Mouse (Mus musculus) hindbrain, postnatal 0 days (tissue): ENCODE results near the gene 1700067K01Rik. TPM values are rescaled to one million over a fixed set of nuclear protein-coding genes. Genes with fewer than 3 reads are reported as not detected.
A peak's percentile ranks its signal among the peaks of the same experiment; 100 is the strongest.

Experiments
- ATAC-seq: fragments of 200-750 bp; cut with Nextera tagmentation; 2 replicates; pipeline ENCODE4 v1.8.0; 2017; ENCODE audit warnings: mild to moderate bottlenecking, moderate TSS enrichment, moderate library complexity
- DNase-seq: peaks from one replicate; pipeline ENCODE4 v3.0.0-alpha.2; 2015; ENCODE audit warnings: low spot score
- H3K27ac ChIP-seq: fragments of 300-500 bp; sonication (generic); 2 replicates; pipeline ENCODE4 v1.5.1; 2014; ENCODE audit warnings: mild to moderate bottlenecking
- H3K27me3 ChIP-seq: fragments of 300-500 bp; sonication (generic); 2 replicates; pipeline ENCODE4 v1.6.1; 2014; ENCODE audit warnings: low read length, mixed read lengths; ENCODE audit not compliant: insufficient read depth
- H3K36me3 ChIP-seq: fragments of 300-500 bp; sonication (generic); 2 replicates; pipeline ENCODE4 v1.6.1; 2014; ENCODE audit warnings: low read length, mixed read lengths; ENCODE audit not compliant: insufficient read depth
- H3K4me1 ChIP-seq: fragments of 300-500 bp; sonication (generic); 2 replicates; pipeline ENCODE4 v1.6.1; 2014; ENCODE audit warnings: antibody characterized with exemption, low read length, mixed read lengths; ENCODE audit not compliant: insufficient read depth
- H3K4me2 ChIP-seq: fragments of 300-500 bp; sonication (generic); 2 replicates; pipeline ENCODE4 v1.6.1; 2014; ENCODE audit warnings: low read depth, mild to moderate bottlenecking, low read length, moderate library complexity, mixed read lengths
- H3K4me3 ChIP-seq: fragments of 300-500 bp; sonication (generic); 2 replicates; pipeline ENCODE4 v1.5.1; 2014; ENCODE audit warnings: low read length
- H3K9ac ChIP-seq: fragments of 300-500 bp; sonication (generic); replicated peaks from 2 replicates; pipeline ENCODE4 v1.6.1; 2014; ENCODE audit warnings: mild to moderate bottlenecking, low read length, moderate library complexity, mixed read lengths
- H3K9me3 ChIP-seq: fragments of 300-500 bp; sonication (generic); 2 replicates; pipeline ENCODE4 v1.6.1; 2016; ENCODE audit warnings: low read length, mixed read lengths
- CTCF ChIP-seq: IDR thresholded peaks from 2 replicates; pipeline ENCODE4 v1.5.1; 2016; ENCODE audit warnings: antibody characterized with exemption, control low read depth, low read depth
- WGBS: fragments of 180-500 bp; shearing (Covaris S2); extraction: QIAGEN DNeasy Blood & Tissue Kit; methylation state at CpG from one replicate; pipeline ENCODE4 v1.1.7; 2014; 5-methylcytosine and 5-hydroxymethylcytosine counted together
- polyA plus RNA-seq: library from polyadenylated mRNA; unstranded; fragments of >200 nt; fragmentation: Nextera tagmentation; extraction: Ambion mirVana; gene quantifications from 2 replicates; pipeline ENCODE4 v1.2.1, GENCODE M21; 2015
- total RNA-seq: library from RNA; depleted of rRNA; stranded (reverse); fragments of >200 nt; gene quantifications from 2 replicates; pipeline ENCODE4 v1.2.3, GENCODE M21; 2014

Gene 1700067K01Rik
- total and polyA plus RNA-seq, 2 experiments from 2014 or later: 0.51 TPM; not detected in 1

DNA sequence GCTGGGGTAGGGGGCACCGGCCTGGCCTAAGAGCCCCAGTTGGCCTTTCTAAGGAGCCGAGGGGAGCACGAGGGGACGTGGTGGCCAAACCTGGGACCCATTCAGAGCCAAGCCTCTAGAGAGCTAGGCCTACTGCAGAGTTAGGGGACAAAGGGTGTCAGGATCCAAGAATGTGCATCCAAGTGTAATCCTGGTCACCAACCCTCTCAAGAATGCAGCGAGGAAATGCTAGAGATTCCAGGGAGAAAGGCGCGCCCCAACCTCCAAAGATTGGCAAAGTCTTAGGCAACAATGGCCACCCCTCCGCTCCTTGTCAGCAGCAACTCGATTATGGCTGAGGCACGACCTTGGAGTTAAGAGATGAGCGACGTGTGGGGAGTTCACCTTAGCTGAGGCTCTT is 20.3 kb downstream of the 1700067K01Rik start:
- DNase-seq: no peak
- no peak overlapping the region for H3K27ac ChIP-seq
- 50% methylated on average over 12 of the region's 12 CpGs for WGBS
- no peaks in the 10 kb centered on the region for H3K9me3 ChIP-seq
- H3K9ac ChIP-seq: no peak overlapping the region
- no peaks in the 10 kb centered on the region for H3K27me3 ChIP-seq
- H3K4me2 ChIP-seq: no peak overlapping the region
- H3K4me3 ChIP-seq: no peak overlapping the region
- peaks cover 7% of the 10 kb centered on the region; the same call in 1 of the 2 replicates for H3K4me1 ChIP-seq
- no peak for ATAC-seq
- TF ChIP-seq CTCF: no peak
- no peaks in the 10 kb centered on the region for H3K36me3 ChIP-seq

DNA sequence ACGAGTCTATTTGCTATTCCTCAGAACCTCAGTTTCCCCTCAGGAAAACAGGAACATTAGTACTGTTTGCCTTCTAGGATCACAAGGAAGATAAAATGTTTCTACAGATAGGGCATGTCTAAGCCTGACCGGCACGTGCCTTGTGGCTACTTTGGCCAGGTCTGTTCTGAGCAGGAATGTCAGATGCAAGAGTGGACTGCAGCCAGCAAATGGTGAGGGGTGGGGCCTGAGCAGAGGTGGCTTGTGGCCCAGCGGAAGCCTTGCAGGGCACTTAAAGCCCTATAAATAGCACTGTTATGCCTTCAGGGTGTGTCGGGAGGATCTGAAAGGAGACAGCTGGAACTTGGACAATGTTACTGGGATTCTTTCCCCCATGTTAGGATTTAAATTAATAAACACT is 21.8 kb downstream of the 1700067K01Rik start:
- Histone ChIP-seq H3K9me3 (no peaks in the 10 kb centered on the region), H3K4me2 (no peak overlapping the region), H3K4me3 (no peak overlapping the region), H3K27me3 (no peaks in the 10 kb centered on the region), H3K36me3 (no peaks in the 10 kb centered on the region), H3K27ac (no peak overlapping the region), H3K4me1 (peaks cover 7% of the 10 kb centered on the region; the same call in 1 of the 2 replicates), H3K9ac (no peak overlapping the region)
- no peak for TF ChIP-seq CTCF
- DNase-seq: no peak
- ATAC-seq: no peak
- WGBS: 59% methylated on average over 5 of the region's 5 CpGs

DNA sequence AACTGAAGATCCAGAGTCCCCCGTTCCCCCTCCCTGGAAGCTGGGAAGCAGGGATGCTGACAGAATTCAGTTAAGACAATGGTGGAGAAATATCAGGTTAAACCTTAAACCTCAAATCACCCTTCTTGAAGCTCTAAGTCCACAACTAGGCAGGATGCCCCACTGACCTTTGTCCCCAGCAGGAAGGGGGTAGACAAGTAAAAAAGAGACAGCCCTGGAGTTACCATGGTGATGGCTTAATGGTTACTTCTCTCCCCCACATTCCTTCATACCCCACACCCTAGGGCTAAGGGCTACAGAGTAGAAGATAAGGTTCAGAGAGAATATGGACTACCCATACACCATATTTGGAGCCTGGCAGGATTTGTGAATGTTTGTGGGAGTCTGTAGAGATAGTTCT is 22.3 kb downstream of the 1700067K01Rik start:
- WGBS: 85% methylated on average over 1 of the region's 1 CpGs
- DNase-seq: no peak
- Histone ChIP-seq H3K9me3 (no peaks in the 10 kb centered on the region), H3K4me3 (no peak overlapping the region), H3K4me2 (no peak overlapping the region), H3K27me3 (no peaks in the 10 kb centered on the region), H3K4me1 (peaks cover 7% of the 10 kb centered on the region; the same call in 1 of the 2 replicates), H3K9ac (no peak overlapping the region), H3K27ac (no peak overlapping the region), H3K36me3 (no peaks in the 10 kb centered on the region)
- no peak for TF ChIP-seq CTCF
- ATAC-seq: no peak

DNA sequence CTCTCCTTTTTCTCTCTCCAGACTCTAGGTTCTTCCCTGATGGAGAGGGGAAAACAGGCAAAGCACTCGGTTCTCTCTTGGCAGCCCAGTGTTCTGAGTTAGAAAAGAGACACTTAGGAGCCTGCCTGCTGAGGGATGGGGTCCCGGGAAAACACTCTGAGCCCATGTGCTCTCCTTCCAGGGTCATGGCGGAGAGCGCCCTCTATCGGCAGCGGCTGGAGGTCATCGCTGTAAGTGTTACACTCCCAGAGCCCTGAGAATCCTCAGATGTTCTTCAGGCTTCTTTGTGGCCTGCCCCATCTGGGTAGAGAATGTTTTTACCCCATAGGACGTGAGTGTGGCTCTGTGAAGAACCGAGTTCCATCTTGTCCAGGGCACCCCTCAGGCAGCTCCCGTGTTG is 22.9 kb downstream of the 1700067K01Rik start:
- Histone ChIP-seq H3K4me2 (no peak overlapping the region), H3K9ac (no peak overlapping the region), H3K9me3 (no peaks in the 10 kb centered on the region), H3K27me3 (no peaks in the 10 kb centered on the region), H3K4me3 (no peak overlapping the region), H3K4me1 (peaks cover 7% of the 10 kb centered on the region; the same call in 1 of the 2 replicates), H3K27ac (no peak overlapping the region), H3K36me3 (no peaks in the 10 kb centered on the region)
- DNase-seq: peak; percentile 54
- TF ChIP-seq CTCF: peak; percentile 70
- no peak for ATAC-seq
- 11% methylated on average over 10 of the region's 10 CpGs for WGBS

DNA sequence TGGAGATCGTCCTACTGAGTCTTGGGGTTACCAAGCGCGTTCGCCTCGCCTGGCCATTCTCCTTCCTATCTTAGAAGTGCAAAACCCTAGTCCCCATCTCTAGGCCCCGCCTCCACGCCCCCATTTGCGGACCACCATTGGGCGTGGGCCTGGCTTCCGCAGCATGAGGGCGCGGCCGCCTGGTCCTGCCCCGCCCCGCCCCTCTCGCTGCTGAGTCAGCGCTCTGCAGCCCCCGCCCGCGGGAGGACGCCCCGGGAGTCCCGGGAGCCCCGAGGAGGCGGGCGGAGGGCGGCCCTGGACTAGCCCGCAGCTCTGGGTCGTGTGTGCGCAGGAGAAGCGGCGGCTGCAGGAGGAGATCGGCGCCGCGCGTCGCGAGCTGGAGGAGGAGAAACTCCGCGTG is 24.6 kb downstream of the 1700067K01Rik start:
- Histone ChIP-seq H3K9me3 (no peaks in the 10 kb centered on the region), H3K4me3 (peak overlapping the region; percentile 48), H3K4me2 (peak overlapping the region; percentile 72), H3K4me1 (peaks cover 7% of the 10 kb centered on the region; the same call in 1 of the 2 replicates), H3K27ac (no peak overlapping the region), H3K36me3 (no peaks in the 10 kb centered on the region), H3K9ac (peak overlapping the region; percentile 49), H3K27me3 (no peaks in the 10 kb centered on the region)
- ATAC-seq (peak; percentile 65; the same call in 1 of the 2 replicates), DNase-seq (peak; percentile 63)
- WGBS: under 1% methylated on average over 41 of the region's 41 CpGs
- TF ChIP-seq CTCF: no peak

DNA sequence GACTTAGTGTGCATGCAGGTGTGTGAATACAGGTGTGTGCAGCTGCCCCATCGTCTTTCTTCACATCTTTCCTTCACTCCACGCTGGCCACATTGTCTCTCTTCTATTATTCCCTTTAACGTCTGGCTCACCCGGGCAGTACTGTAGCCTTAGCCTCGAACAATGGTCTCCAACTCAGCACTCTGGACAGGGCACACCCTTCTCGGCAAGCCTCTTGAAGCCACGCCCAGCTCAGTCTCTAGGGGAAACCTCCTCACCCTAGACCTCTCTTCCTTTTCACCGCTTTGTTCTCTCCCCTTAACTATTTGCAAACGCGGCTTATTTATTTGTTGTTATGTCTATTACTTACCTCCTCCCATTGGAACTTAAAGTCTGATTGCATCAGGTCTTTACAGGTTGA is 26.1 kb downstream of the 1700067K01Rik start:
- no peak for TF ChIP-seq CTCF
- Histone ChIP-seq H3K4me3 (no peak overlapping the region), H3K4me1 (peaks cover 7% of the 10 kb centered on the region; the same call in 1 of the 2 replicates), H3K27ac (no peak overlapping the region), H3K9ac (no peak overlapping the region), H3K36me3 (no peaks in the 10 kb centered on the region), H3K27me3 (no peaks in the 10 kb centered on the region), H3K4me2 (no peak overlapping the region), H3K9me3 (no peaks in the 10 kb centered on the region)
- ATAC-seq (no peak), DNase-seq (no peak)
- WGBS: 14% methylated on average over 10 of the region's 10 CpGs

DNA sequence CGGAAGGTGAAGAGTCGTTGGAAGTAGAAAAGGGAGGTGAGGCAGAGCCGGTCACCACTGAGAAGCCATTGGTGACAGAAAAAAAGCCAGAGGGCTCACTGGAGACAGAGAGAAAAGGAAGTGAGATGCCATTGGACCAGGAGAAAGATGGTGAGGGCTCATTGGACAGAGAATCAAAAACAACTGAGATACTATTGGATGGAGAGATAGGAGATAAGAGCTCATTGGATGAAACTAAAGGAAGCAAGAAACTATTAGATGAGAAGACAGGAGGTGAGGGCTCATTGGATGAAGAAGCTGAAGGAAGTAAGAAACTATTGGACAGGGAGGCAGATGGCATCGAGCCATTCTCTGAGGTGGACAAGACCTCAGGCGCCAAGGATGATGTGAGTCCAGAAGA is 28.0 kb downstream of the 1700067K01Rik start:
- Histone ChIP-seq H3K4me2 (no peak overlapping the region), H3K4me1 (peaks cover 7% of the 10 kb centered on the region; the same call in 1 of the 2 replicates), H3K36me3 (no peaks in the 10 kb centered on the region), H3K9ac (no peak overlapping the region), H3K27me3 (no peaks in the 10 kb centered on the region), H3K4me3 (no peak overlapping the region), H3K27ac (no peak overlapping the region), H3K9me3 (no peaks in the 10 kb centered on the region)
- no peak for TF ChIP-seq CTCF
- 90% methylated on average over 5 of the region's 5 CpGs for WGBS
- DNase-seq: no peak
- ATAC-seq: no peak
